Mouse (Mus musculus): Measurements from ENCODE around the gene Prkcb. TPM values are rescaled to one million over a fixed set of nuclear protein-coding genes. Genes with fewer than 3 reads are reported as not detected.

Prkcb gene
- polyA plus RNA-seq, 1 experiment from 2014 or later, result 10.2 TPM

GRCm38 (mm10) chr7:122415387-122415786 is 126.8 kb downstream of the Prkcb start:
- no peak overlapping the region for H3K4me3 ChIP-seq
- ATAC-seq (ENCODE audit: insufficient number of reproducible peaks, low FRiP score, low TSS enrichment, low read depth), result no peak
- WGBS, result 80% methylated on average over 9 of the region's 9 CpGs
- H3K4me1 ChIP-seq, result no peaks in the 10 kb centered on the region
- no peaks in the 10 kb centered on the region for H3K27me3 ChIP-seq
- no peak overlapping the region for H3K27ac ChIP-seq
- H3K9me3 ChIP-seq, result no peaks in the 10 kb centered on the region
- no peak overlapping the region for H3K9ac ChIP-seq
- no peaks in the 10 kb centered on the region for H3K36me3 ChIP-seq
- no peak overlapping the region for H3K4me2 ChIP-seq

GRCm38 (mm10) chr7:122415904-122416303 is 127.4 kb downstream of the Prkcb start:
- no peaks in the 10 kb centered on the region for H3K4me1 ChIP-seq
- no peak for ATAC-seq (ENCODE audit: insufficient number of reproducible peaks, low FRiP score, low TSS enrichment, low read depth)
- no peaks in the 10 kb centered on the region for H3K27me3 ChIP-seq
- 63% methylated on average over 12 of the region's 12 CpGs for WGBS
- H3K4me3 ChIP-seq, result no peak overlapping the region
- H3K4me2 ChIP-seq, result no peak overlapping the region
- H3K9me3 ChIP-seq, result no peaks in the 10 kb centered on the region
- no peaks in the 10 kb centered on the region for H3K36me3 ChIP-seq
- no peak overlapping the region for H3K27ac ChIP-seq
- no peak overlapping the region for H3K9ac ChIP-seq

GRCm38 (mm10) chr7:122418551-122418950 is 130.0 kb downstream of the Prkcb start:
- 67% methylated on average over 3 of the region's 3 CpGs for WGBS
- H3K36me3 ChIP-seq, result no peaks in the 10 kb centered on the region
- no peaks in the 10 kb centered on the region for H3K27me3 ChIP-seq
- no peaks in the 10 kb centered on the region for H3K9me3 ChIP-seq
- H3K4me1 ChIP-seq, result no peaks in the 10 kb centered on the region
- no peak for ATAC-seq (ENCODE audit: insufficient number of reproducible peaks, low FRiP score, low TSS enrichment, low read depth)
- H3K4me2 ChIP-seq, result no peak overlapping the region
- no peak overlapping the region for H3K9ac ChIP-seq
- no peak overlapping the region for H3K27ac ChIP-seq
- no peak overlapping the region for H3K4me3 ChIP-seq

GRCm38 (mm10) chr7:122423816-122424215 is 135.3 kb downstream of the Prkcb start:
- Histone ChIP-seq H3K27me3 (no peaks in the 10 kb centered on the region), H3K4me1 (no peaks in the 10 kb centered on the region), H3K36me3 (no peaks in the 10 kb centered on the region), H3K9ac (no peak overlapping the region), H3K9me3 (no peaks in the 10 kb centered on the region), H3K27ac (no peak overlapping the region), H3K4me2 (no peak overlapping the region), H3K4me3 (no peak overlapping the region)
- ATAC-seq (ENCODE audit: insufficient number of reproducible peaks, low FRiP score, low TSS enrichment, low read depth), result no peak
- 63% methylated on average over 4 of the region's 4 CpGs for WGBS

GRCm38 (mm10) chr7:122429134-122429533 is 140.6 kb downstream of the Prkcb start:
- WGBS, result 58% methylated on average over 5 of the region's 5 CpGs
- H3K27me3 ChIP-seq, result no peaks in the 10 kb centered on the region
- no peak overlapping the region for H3K4me3 ChIP-seq
- no peaks in the 10 kb centered on the region for H3K9me3 ChIP-seq
- no peak overlapping the region for H3K9ac ChIP-seq
- no peak overlapping the region for H3K27ac ChIP-seq
- no peak overlapping the region for H3K4me2 ChIP-seq
- ATAC-seq (ENCODE audit: insufficient number of reproducible peaks, low FRiP score, low TSS enrichment, low read depth), result no peak
- no peaks in the 10 kb centered on the region for H3K36me3 ChIP-seq
- H3K4me1 ChIP-seq, result no peaks in the 10 kb centered on the region

GRCm38 (mm10) chr7:122432401-122432800 is 143.8 kb downstream of the Prkcb start:
- no peak for ATAC-seq (ENCODE audit: insufficient number of reproducible peaks, low FRiP score, low TSS enrichment, low read depth)
- Histone ChIP-seq H3K36me3 (no peaks in the 10 kb centered on the region), H3K4me1 (no peaks in the 10 kb centered on the region), H3K9me3 (no peaks in the 10 kb centered on the region), H3K9ac (no peak overlapping the region), H3K4me3 (no peak overlapping the region), H3K4me2 (no peak overlapping the region), H3K27ac (no peak overlapping the region), H3K27me3 (no peaks in the 10 kb centered on the region)
- WGBS, result 80% methylated on average over 4 of the region's 4 CpGs

- Histone ChIP-seq H3K4me2 (no peak overlapping the region), H3K36me3 (no peaks in the 10 kb centered on the region), H3K27me3 (no peaks in the 10 kb centered on the region), H3K9ac (no peak overlapping the region), H3K4me1 (no peaks in the 10 kb centered on the region), H3K4me3 (no peak overlapping the region), H3K27ac (no peak overlapping the region), H3K9me3 (no peaks in the 10 kb centered on the region)
- ATAC-seq (ENCODE audit: insufficient number of reproducible peaks, low FRiP score, low TSS enrichment, low read depth), result no peak
- 79% methylated on average over 5 of the region's 5 CpGs for WGBS
Observed at GRCm38 (mm10) chr7:122433377-122433776, 144.8 kb downstream of the Prkcb start.

- Histone ChIP-seq H3K9ac (no peak overlapping the region), H3K4me2 (no peak overlapping the region), H3K4me1 (no peaks in the 10 kb centered on the region), H3K27me3 (no peaks in the 10 kb centered on the region), H3K4me3 (no peak overlapping the region), H3K36me3 (no peaks in the 10 kb centered on the region), H3K27ac (no peak overlapping the region), H3K9me3 (no peaks in the 10 kb centered on the region)
- ATAC-seq (ENCODE audit: insufficient number of reproducible peaks, low FRiP score, low TSS enrichment, low read depth), result no peak
- whole genome bisulfite sequencing, result 74% methylated on average over 4 of the region's 4 CpGs
Observed at GRCm38 (mm10) chr7:122434941-122435340, 146.4 kb downstream of the Prkcb start.

GRCm38 (mm10) chr7:122435561-122435960 is 147.0 kb downstream of the Prkcb start:
- Histone ChIP-seq H3K9ac (no peak overlapping the region), H3K36me3 (no peaks in the 10 kb centered on the region), H3K4me1 (no peaks in the 10 kb centered on the region), H3K27ac (no peak overlapping the region), H3K27me3 (no peaks in the 10 kb centered on the region), H3K4me3 (no peak overlapping the region), H3K4me2 (no peak overlapping the region), H3K9me3 (no peaks in the 10 kb centered on the region)
- no peak for ATAC-seq (ENCODE audit: insufficient number of reproducible peaks, low FRiP score, low TSS enrichment, low read depth)
- 87% methylated on average over 7 of the region's 7 CpGs for WGBS

- H3K27me3 ChIP-seq, result no peaks in the 10 kb centered on the region
- H3K27ac ChIP-seq, result no peak overlapping the region
- 90% methylated on average over 1 of the region's 1 CpGs for WGBS
Observed at GRCm38 (mm10) chr7:122437390-122437789, 148.8 kb downstream of the Prkcb start.

GRCm38 (mm10) chr7:122445056-122445455 is 156.5 kb downstream of the Prkcb start:
- ATAC-seq (ENCODE audit: insufficient number of reproducible peaks, low FRiP score, low TSS enrichment, low read depth), result no peak
- Histone ChIP-seq H3K4me2 (no peak overlapping the region), H3K36me3 (no peaks in the 10 kb centered on the region), H3K4me1 (no peaks in the 10 kb centered on the region), H3K4me3 (no peak overlapping the region), H3K9ac (no peak overlapping the region), H3K9me3 (no peaks in the 10 kb centered on the region), H3K27me3 (no peaks in the 10 kb centered on the region), H3K27ac (no peak overlapping the region)
- WGBS, result 66% methylated on average over 6 of the region's 6 CpGs

More at GRCm38 (mm10) chr7:122437390-122437789, 148.8 kb downstream of the Prkcb start:
- Histone ChIP-seq H3K36me3 (no peaks in the 10 kb centered on the region), H3K4me1 (no peaks in the 10 kb centered on the region), H3K9ac (no peak overlapping the region), H3K4me3 (no peak overlapping the region), H3K9me3 (no peaks in the 10 kb centered on the region), H3K4me2 (no peak overlapping the region)
- no peak for ATAC-seq (ENCODE audit: insufficient number of reproducible peaks, low FRiP score, low TSS enrichment, low read depth)

GRCm38 (mm10) chr7:122452671-122453070 is 164.1 kb downstream of the Prkcb start:
- H3K27ac ChIP-seq, result no peak overlapping the region
- WGBS, result 78% methylated on average over 8 of the region's 8 CpGs
- H3K4me1 ChIP-seq, result no peaks in the 10 kb centered on the region
- no peaks in the 10 kb centered on the region for H3K36me3 ChIP-seq
- ATAC-seq (ENCODE audit: insufficient number of reproducible peaks, low FRiP score, low TSS enrichment, low read depth), result no peak
- no peaks in the 10 kb centered on the region for H3K9me3 ChIP-seq
- no peak overlapping the region for H3K9ac ChIP-seq
- no peaks in the 10 kb centered on the region for H3K27me3 ChIP-seq
- no peak overlapping the region for H3K4me3 ChIP-seq
- H3K4me2 ChIP-seq, result no peak overlapping the region
